Mouse (Mus musculus) thymus, adult 2 months (tissue): ENCODE measurements around the gene Slc44a3.

Experiments
- CTCF ChIP-seq: fragments of 200-500 bp; IDR thresholded peaks from 2 replicates; pipeline ENCODE4 v1.5.1; 2012; ENCODE audit warnings: mild to moderate bottlenecking, control low read depth, low read length, moderate library complexity, borderline replicate concordance; ENCODE audit not compliant: control insufficient read depth, poor library complexity, insufficient read depth; ENCODE audit errors: extremely low read depth
- POLR2A ChIP-seq: fragments of 200-500 bp; IDR thresholded peaks from 2 replicates; pipeline ENCODE4 v1.6.1; 2012; ENCODE audit warnings: mild to moderate bottlenecking, low read length, control low read depth, moderate library complexity; ENCODE audit not compliant: control insufficient read depth, poor library complexity, insufficient read depth; ENCODE audit errors: extremely low read depth

DNA sequence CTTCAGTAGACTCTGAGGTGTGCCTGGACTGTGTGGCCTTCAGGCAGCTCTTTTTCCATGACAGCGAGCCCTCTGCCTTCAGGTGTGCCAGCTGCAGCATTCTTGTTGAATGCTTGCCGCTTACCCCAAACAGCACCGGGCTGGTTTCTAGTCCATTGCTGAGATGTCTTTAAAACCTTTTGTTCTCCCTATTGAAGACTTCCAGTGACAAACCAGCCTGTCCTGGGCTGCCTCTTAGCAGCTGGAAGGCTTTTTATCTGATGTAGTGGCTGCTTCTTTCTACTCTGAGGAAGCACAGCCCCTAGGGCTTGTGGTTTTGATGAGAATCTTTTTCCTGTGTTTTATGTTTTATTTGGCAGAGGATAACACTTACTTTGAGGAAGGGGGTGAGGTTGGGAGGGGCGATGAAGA lies 88.3 kb downstream of the Slc44a3 start:
- TF ChIP-seq POLR2A (no peak), CTCF (no peak)
